Mouse (Mus musculus) spleen, postnatal 14 days (tissue): ENCODE results near the gene Ankrd65.
A peak's percentile ranks its signal among the peaks of the same experiment; 100 is the strongest.

Experiments used
- DNase-seq, 2 experiments: peaks; one replicate each; pipeline ENCODE4 v3.0.0; 2021 to 2022; ENCODE audit warnings: low spot score in 2 of 2

The Ankrd65 gene

DNA sequence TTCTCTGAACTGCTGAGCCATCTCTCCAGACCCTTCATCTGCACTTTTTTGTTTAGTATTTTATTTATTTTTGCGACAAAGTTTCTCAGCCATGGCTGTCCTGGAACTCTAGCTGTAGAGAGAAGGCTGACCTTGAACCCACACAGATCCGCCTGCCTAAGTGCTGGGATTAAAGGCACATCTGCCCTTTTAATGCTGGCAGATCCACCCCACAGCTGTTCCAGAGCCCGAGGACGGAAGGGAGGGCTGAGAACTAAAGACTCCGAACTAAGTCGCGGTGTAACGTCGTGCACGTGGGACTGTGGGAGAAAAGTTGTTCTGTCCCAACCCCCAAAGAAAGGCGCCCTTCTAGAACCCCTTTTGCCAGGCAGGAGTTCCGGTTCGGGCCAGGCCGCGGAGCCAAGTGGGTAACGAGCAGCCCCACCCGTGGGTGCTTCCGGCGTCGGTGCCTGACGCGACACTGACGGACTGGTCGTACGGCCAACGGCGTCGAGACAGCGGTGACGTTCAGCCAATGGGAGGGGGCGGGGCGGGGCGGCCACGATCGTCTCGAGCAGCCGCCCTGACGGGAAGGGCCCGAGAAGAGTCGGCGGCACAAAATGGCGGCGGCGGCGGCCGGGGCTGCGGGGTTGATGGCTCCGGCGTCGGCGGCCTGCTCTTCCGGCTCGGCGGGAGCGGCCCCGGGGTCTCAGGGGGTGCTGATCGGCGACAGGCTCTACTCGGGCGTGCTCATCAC lies 21.9 kb downstream of the Ankrd65 start, which contains the start of gene Ccnl2:
TSS of gene Ccnl2 (plus strand) at position 561 of the 736 bp plus-strand sequence.
- peak; percentile 82 to 90 for DNase-seq

DNA sequence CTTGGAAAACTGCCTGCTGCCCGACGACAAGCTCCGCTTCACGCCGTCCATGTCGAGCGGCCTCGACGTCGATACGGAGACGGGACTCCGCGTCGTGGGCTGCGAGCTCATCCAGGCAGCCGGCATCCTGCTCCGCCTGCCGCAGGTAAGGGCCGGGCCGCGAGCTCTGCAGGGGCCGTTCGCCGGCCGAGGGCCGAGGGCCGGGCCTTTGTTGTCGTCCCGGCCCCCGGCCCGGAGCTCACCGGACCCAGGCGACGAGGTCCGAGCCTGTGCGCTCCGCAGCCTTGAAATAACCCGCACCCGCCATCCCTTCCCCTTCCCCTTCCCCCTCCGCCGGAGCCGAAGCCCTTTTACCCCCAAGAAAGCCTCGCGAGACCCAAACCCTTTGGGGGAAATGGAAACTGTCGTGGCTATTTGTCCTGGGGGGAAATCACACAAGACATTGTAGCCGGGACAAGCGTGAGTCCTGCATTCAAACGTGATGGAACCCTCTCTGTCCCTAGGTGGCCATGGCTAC lies 22.5 kb downstream of the Ankrd65 start:
- no peak for DNase-seq

GRCm38 (mm10) chr4:155817533-155817932 lies 27.3 kb downstream of the Ankrd65 start:
- DNase-seq: no peak

GRCm38 (mm10) chr4:155821025-155821424 lies 30.8 kb downstream of the Ankrd65 start:
- no peak for DNase-seq

- DNase-seq: no peak
Measured at GRCm38 (mm10) chr4:155823443-155823842, 33.2 kb downstream of the Ankrd65 start.

DNA sequence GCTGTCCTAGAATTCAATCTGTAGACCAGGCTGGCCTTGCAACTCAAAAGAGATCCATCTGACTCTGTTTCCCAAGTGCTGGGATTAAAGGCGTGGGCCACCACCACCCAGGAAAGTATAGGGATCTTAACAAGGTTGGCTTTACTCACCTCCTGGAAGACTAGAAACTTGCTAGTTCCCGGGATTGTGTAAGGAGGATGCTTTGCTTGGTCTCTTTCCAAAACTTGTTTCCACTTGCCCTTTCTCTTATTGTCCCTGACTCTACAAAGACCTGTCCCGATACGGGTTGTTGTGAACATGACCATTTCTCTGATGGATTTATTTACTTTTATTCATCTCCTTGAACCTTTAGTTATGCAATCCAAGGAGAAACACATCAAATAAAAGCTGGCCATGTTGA lies 39.6 kb downstream of the Ankrd65 start:
- DNase-seq: no peak

DNA sequence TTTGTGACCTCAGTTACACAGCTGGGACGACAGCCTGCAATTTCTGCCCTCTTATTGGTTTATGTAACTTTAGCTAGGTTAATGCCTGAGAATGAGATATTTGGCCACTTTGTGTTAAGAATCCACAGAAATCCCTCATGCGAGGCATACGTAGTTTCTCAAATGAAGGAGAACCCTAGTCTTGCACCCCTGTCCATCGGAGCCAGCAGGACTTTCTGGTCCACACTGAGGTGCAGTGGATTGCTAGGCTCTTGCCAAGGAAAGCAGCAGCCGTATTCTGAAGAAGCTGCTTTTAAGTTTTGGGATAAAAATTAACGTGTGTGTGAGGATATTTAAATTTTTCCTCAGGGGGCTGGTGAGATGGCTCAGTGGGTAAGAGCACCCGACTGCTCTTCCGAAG lies 40.4 kb downstream of the Ankrd65 start:
- no peak for DNase-seq

DNA sequence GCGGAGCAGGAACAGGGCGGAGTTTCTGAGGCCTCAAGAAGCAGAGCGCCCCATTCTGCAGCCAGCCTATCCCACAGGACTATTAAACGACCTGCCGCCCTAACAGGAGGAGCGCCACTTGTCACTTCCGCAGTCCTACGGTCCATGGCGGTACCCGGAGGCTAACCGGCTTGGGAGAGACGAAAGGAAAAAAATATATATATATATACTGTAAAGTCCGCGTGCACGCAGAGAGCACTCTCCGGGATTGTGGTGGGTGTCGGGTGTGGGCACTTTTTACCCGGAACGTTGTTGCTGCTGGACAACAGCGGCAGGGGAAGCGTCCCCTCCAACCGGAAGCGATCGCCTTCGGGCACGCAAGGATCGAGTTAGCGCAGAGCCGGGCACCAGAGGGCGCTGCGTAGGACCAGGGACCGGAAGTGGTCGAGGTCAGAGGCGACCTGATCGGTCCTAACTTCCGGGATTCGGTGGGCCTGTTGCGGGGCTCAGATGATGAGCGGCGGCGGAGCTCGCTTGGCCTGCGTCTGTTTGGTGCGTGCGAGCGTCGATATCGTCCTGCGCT lies 41.0 kb downstream of the Ankrd65 start, which contains the start of gene Aurkaip1:
TSS of gene Aurkaip1 (plus strand) at position 68 of the 562 bp plus-strand sequence.
- peak; percentile 94 to 97 for DNase-seq

- DNase-seq: no peak
Measured at GRCm38 (mm10) chr4:155831831-155832230, 41.6 kb downstream of the Ankrd65 start.

- DNase-seq: no peak
Measured at GRCm38 (mm10) chr4:155832321-155832720, 42.1 kb downstream of the Ankrd65 start.

DNA sequence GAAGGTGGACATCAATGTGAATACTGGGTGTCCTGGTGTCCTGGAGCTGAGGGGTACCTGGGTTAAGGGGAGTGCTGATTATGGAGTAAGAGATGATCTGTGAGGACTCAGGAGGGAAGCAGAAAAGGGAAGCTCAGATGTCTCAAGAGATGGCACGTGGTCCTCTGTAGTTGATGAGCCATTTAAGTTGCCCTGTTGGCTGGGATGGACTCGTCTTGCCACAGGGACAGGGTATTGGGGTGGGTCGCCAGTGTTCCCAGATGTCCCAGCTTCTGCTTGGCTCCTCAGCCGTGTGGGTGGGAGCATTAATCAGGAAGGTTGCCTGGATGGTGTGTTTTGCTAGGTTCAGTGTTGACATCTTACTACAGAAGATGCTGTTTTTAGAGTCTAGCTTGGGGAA lies 43.0 kb downstream of the Ankrd65 start:
- no peak for DNase-seq

- peak in 1 of 2 experiments; percentile 60 for DNase-seq
Measured at GRCm38 (mm10) chr4:155833836-155834235, 43.6 kb downstream of the Ankrd65 start.

DNA sequence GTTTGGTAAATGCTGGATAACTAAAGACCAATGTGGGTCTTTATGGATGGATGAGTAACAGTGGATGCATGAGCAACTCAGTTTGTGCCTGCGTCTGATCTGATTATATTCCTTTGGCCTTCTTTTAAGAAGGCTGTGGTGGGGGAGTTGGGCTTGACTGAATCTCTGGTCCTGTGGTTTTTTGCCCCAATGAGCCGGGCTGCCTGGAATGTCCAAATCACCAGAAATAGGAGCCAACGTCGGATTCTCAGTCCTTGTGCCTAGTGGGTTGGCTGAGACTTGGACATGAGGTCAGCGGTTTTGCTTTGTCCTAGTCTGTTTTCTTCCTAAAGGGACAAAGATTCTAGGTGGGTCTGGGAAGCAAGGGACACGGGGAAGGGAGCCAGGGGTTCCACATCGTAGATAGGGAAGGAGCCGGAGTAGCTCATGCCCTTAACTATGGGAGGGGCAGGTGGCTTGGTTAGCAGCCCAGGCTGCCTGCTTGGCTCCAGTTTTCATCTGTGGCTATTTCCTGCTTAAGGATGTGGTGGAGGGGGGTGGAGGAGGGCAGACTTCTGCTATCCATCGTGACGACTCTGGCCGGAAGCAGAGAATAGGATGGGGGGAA lies 47.3 kb downstream of the Ankrd65 start:
- no peak for DNase-seq

DNA sequence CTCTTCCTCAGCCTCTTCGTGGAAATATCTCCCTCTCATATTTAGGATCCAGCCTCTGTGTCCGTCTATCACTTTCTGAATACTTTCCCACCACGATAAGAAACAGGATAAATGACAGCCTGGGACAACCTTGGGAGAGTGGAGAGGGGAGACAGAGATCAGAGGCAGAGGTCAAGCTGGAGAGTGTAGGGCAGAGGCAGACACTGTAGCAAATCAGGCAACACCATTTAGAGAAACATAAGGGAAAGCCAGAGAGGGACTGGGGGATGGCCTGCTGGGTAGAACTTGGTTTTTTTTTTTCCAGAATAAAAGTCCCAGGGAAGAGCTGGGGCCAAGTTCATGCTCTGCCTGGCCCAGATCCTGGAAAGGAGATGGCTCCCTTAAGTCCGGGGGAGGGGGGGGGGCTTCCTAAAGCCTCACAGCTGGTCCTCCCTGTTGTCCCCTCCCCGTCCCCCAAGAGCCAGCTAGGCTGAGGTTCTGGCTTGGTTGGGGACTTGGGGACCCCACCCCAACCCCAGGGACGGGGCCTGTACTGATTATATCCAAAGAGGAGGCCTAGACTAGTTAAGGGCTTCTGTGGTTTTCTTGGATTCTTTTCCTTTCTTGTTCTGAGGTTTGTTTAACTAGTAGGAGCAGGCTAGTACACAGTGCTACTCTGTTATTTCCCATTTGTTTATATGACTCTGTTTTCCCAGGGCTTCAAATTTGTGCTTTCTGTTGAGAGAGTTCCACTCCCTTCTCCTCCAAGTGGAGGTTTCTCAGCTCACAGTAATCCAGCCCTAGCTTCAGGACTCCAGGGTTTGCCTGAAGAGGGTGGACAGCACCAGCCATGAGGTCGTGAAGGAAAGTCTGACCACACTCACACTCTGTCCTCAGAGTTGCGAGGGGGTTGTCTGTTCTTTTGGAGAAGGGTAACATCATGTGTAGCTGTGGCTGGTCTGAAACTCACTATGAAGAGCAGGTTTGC lies 48.2 kb downstream of the Ankrd65 start:
- no peak for DNase-seq

DNA sequence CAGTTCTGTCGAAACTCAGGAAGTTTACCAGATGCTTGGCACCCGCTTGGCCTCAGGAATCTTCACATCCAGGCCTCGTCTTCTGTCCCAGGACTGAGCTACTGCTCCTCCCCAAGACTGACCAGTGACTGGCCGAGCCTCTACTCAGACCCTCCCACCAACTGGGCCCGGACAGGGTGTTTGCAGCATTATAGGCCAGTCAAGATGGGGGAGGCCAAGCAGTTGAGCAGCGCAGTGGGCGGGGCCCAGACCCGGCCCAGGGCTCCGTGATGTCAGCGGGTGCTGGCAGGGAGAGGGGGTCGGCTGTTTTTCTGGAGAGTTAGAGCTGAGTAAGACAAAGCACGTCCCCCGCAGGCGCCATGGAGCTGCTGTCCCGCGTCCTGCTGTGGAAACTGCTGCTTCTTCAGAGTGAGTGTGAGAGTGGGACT lies 49.3 kb downstream of the Ankrd65 start, which contains the start of gene Mxra8:
TSS of gene Mxra8 (plus strand) at position 198 of the 428 bp plus-strand sequence.
- DNase-seq: no peak

- no peak for DNase-seq
Measured at GRCm38 (mm10) chr4:155840076-155841002, 50.1 kb downstream of the Ankrd65 start.

- DNase-seq: peak in 1 of 2 experiments; percentile 38
Measured at GRCm38 (mm10) chr4:155841003-155841454, 50.8 kb downstream of the Ankrd65 start.

GRCm38 (mm10) chr4:155841651-155842270 lies 51.5 kb downstream of the Ankrd65 start:
- no peak for DNase-seq

DNA sequence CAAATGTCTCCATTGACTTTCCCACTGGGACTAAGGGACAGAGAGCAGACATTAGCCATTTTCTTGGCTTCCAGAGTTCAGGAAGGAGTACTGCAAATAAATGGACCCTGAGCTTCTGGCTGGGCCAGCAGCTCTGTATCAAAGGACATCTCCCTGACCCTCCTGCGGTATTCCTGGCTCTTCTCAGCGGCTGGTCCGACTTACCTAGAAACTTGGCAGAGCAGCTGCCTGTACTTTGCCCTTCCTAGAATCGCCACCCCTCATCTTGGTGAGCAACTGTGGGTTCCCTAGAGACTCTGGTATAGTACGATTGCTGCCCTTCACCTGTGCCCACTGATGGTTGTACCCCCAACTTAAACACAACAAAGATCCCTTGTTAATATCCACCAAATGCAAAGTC lies 53.0 kb downstream of the Ankrd65 start:
- DNase-seq: no peak
